Mouse (Mus musculus): ENCODE measurements around the gene Cdc42ep3. TPM values are rescaled to one million over a fixed set of nuclear protein-coding genes. Genes with fewer than 3 reads are reported as not detected.

The Cdc42ep3 gene
- polyA plus RNA-seq, 1 experiment from 2014 or later: 56.8 TPM

GRCm38 (mm10) chr17:79298968-79299367 is 55.9 kb downstream of the Cdc42ep3 start:
- no peak overlapping the region for H3K4me2 ChIP-seq (replicated peaks; ENCODE audit: low read depth, low read length)
- no peak for ATAC-seq (ENCODE audit: low FRiP score, low TSS enrichment)
- H3K27me3 ChIP-seq (ENCODE audit: insufficient read depth, low read length): no peaks in the 10 kb centered on the region
- no peaks in the 10 kb centered on the region for H3K36me3 ChIP-seq (ENCODE audit: insufficient read depth, low read length)
- no peaks in the 10 kb centered on the region for H3K9me3 ChIP-seq (ENCODE audit: low read length)
- H3K9ac ChIP-seq (replicated peaks; ENCODE audit: low read length): no peak overlapping the region
- H3K27ac ChIP-seq (ENCODE audit: low read length): no peak overlapping the region
- no peaks in the 10 kb centered on the region for H3K4me1 ChIP-seq (ENCODE audit: insufficient read depth, low read length)
- H3K4me3 ChIP-seq (ENCODE audit: low read length): no peak overlapping the region

- Histone ChIP-seq H3K4me1 (ENCODE audit: insufficient read depth, low read length) (no peaks in the 10 kb centered on the region), H3K4me3 (ENCODE audit: low read length) (no peak overlapping the region), H3K9me3 (ENCODE audit: low read length) (no peaks in the 10 kb centered on the region), H3K9ac (replicated peaks; ENCODE audit: low read length) (no peak overlapping the region), H3K4me2 (replicated peaks; ENCODE audit: low read depth, low read length) (no peak overlapping the region), H3K27ac (ENCODE audit: low read length) (no peak overlapping the region), H3K36me3 (ENCODE audit: insufficient read depth, low read length) (no peaks in the 10 kb centered on the region), H3K27me3 (ENCODE audit: insufficient read depth, low read length) (no peaks in the 10 kb centered on the region)
- ATAC-seq (ENCODE audit: low FRiP score, low TSS enrichment): no peak
- 85% methylated on average over 4 of the region's 4 CpGs for WGBS
Observed at GRCm38 (mm10) chr17:79295926-79296325, 59.0 kb downstream of the Cdc42ep3 start.

GRCm38 (mm10) chr17:79291672-79292071 is 63.2 kb downstream of the Cdc42ep3 start:
- H3K36me3 ChIP-seq (ENCODE audit: insufficient read depth, low read length): no peaks in the 10 kb centered on the region
- H3K4me3 ChIP-seq (ENCODE audit: low read length): no peak overlapping the region
- H3K4me2 ChIP-seq (replicated peaks; ENCODE audit: low read depth, low read length): no peak overlapping the region
- H3K4me1 ChIP-seq (ENCODE audit: insufficient read depth, low read length): 0 out of 2 replicates have a peak, but pooled peaks cover 4% of the 10 kb centered on the region
- H3K9me3 ChIP-seq (ENCODE audit: low read length): no peaks in the 10 kb centered on the region
- no peak overlapping the region for H3K27ac ChIP-seq (ENCODE audit: low read length)
- ATAC-seq (ENCODE audit: low FRiP score, low TSS enrichment): no peak
- WGBS: 72% methylated on average over 5 of the region's 5 CpGs
- no peaks in the 10 kb centered on the region for H3K27me3 ChIP-seq (ENCODE audit: insufficient read depth, low read length)
- H3K9ac ChIP-seq (replicated peaks; ENCODE audit: low read length): no peak overlapping the region

- WGBS: 68% methylated on average over 2 of the region's 2 CpGs
- no peak overlapping the region for H3K4me2 ChIP-seq (replicated peaks; ENCODE audit: low read depth, low read length)
- H3K4me3 ChIP-seq (ENCODE audit: low read length): no peak overlapping the region
- no peaks in the 10 kb centered on the region for H3K9me3 ChIP-seq (ENCODE audit: low read length)
- no peak for ATAC-seq (ENCODE audit: low FRiP score, low TSS enrichment)
- H3K36me3 ChIP-seq (ENCODE audit: insufficient read depth, low read length): no peaks in the 10 kb centered on the region
- H3K4me1 ChIP-seq (ENCODE audit: insufficient read depth, low read length): 0 out of 2 replicates have a peak, but pooled peaks cover 4% of the 10 kb centered on the region
- H3K27ac ChIP-seq (ENCODE audit: low read length): no peak overlapping the region
- no peak overlapping the region for H3K9ac ChIP-seq (replicated peaks; ENCODE audit: low read length)
- H3K27me3 ChIP-seq (ENCODE audit: insufficient read depth, low read length): no peaks in the 10 kb centered on the region
Observed at GRCm38 (mm10) chr17:79290697-79291096, 64.2 kb downstream of the Cdc42ep3 start.

GRCm38 (mm10) chr17:79287302-79287701 is 67.6 kb downstream of the Cdc42ep3 start:
- H3K9ac ChIP-seq (replicated peaks; ENCODE audit: low read length): no peak overlapping the region
- no peaks in the 10 kb centered on the region for H3K36me3 ChIP-seq (ENCODE audit: insufficient read depth, low read length)
- H3K4me1 ChIP-seq (ENCODE audit: insufficient read depth, low read length): 0 out of 2 replicates have a peak, but pooled peaks cover 4% of the 10 kb centered on the region
- no peak overlapping the region for H3K4me3 ChIP-seq (ENCODE audit: low read length)
- H3K27ac ChIP-seq (ENCODE audit: low read length): peak overlapping the region; percentile 44; the same call in 1 of the 2 replicates
- no peak for ATAC-seq (ENCODE audit: low FRiP score, low TSS enrichment)
- 49% methylated on average over 13 of the region's 13 CpGs for WGBS
- no peaks in the 10 kb centered on the region for H3K27me3 ChIP-seq (ENCODE audit: insufficient read depth, low read length)
- H3K4me2 ChIP-seq (replicated peaks; ENCODE audit: low read depth, low read length): peak overlapping the region; percentile 25; the same call in 1 of the 2 replicates
- no peaks in the 10 kb centered on the region for H3K9me3 ChIP-seq (ENCODE audit: low read length)

GRCm38 (mm10) chr17:79285030-79285601 is 69.8 kb downstream of the Cdc42ep3 start:
- H3K36me3 ChIP-seq (ENCODE audit: insufficient read depth, low read length): no peaks in the 10 kb centered on the region
- ATAC-seq (ENCODE audit: low FRiP score, low TSS enrichment): no peak
- no peak overlapping the region for H3K27ac ChIP-seq (ENCODE audit: low read length)
- no peaks in the 10 kb centered on the region for H3K9me3 ChIP-seq (ENCODE audit: low read length)
- H3K4me2 ChIP-seq (replicated peaks; ENCODE audit: low read depth, low read length): no peak overlapping the region
- H3K27me3 ChIP-seq (ENCODE audit: insufficient read depth, low read length): no peaks in the 10 kb centered on the region
- 77% methylated on average over 6 of the region's 6 CpGs for WGBS
- 0 out of 2 replicates have a peak, but pooled peaks cover 4% of the 10 kb centered on the region for H3K4me1 ChIP-seq (ENCODE audit: insufficient read depth, low read length)
- no peak overlapping the region for H3K4me3 ChIP-seq (ENCODE audit: low read length)
- no peak overlapping the region for H3K9ac ChIP-seq (replicated peaks; ENCODE audit: low read length)
